Mouse (Mus musculus) G1E (cell line): ENCODE data around the gene Smim15.

Experiments
- CTCF ChIP-seq: IDR thresholded peaks from 2 replicates; pipeline ENCODE4 v1.5.1; 2012; ENCODE audit warnings: low read depth, low read length, inconsistent platforms, mixed read lengths
- GATA1 ChIP-seq: IDR thresholded peaks from 2 replicates; pipeline ENCODE4 v1.6.1; 2012; ENCODE audit warnings: borderline replicate concordance, low read length, inconsistent platforms, mixed read lengths
- GATA2 ChIP-seq: IDR thresholded peaks from 2 replicates; pipeline ENCODE4 v1.6.1; 2012; ENCODE audit warnings: low read depth, low read length, inconsistent platforms, borderline replicate concordance
- POLR2AphosphoS5 ChIP-seq: IDR thresholded peaks from 2 replicates; pipeline ENCODE4 v1.6.1; 2012; ENCODE audit warnings: low read depth, low read length, inconsistent platforms; ENCODE audit not compliant: insufficient replicate concordance
- TAL1 ChIP-seq: conservative IDR thresholded peaks from 2 replicates; pipeline ENCODE4 v1.6.1; 2012; ENCODE audit warnings: low read depth, low read length, inconsistent platforms, mixed read lengths

GRCm38 (mm10) chr13:107995211-107995610 lies 49.0 kb upstream of the Smim15 start:
- TF ChIP-seq CTCF (no peak), TAL1 (no peak), GATA1 (no peak), POLR2AphosphoS5 (no peak), GATA2 (no peak)
